Mouse (Mus musculus): ENCODE results near the gene Mybl2. TPM values are rescaled to one million over a fixed set of nuclear protein-coding genes. Genes with fewer than 3 reads are reported as not detected.

The Mybl2 gene
- polyA plus RNA-seq (2014; fragmentation: Nextera tagmentation; extraction: Ambion mirVana) = 25.7 and 29.8 TPM in 2 replicates

DNA sequence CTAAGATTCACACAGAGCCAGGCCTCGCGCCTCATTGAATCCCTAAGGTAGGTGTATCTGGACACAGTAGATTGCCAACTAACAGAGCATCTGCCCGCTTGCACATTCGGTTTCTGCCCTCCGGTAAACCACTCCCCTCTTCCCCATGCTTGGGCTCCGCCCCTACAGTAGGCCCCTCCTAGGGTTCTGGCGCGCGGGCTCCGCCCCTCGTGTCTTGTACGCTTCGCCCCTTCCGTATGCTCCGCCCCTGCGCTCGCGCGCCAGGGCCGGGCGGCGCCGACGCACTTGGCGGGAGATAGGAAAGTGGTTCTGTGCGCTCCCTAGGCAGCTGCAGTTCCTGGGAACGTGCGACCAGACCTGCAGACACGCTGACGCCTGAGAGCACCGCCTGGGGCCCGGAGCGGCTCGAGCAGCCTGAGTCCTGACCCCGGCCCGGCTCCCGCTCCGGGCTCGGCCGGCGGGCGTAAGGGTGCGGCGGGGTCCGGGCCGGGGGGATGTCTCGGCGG, at the start of gene Mybl2:
Gene Mybl2, plus strand, starts transcription at position 353 of the 506 bp plus-strand sequence.
- Histone ChIP-seq H3K4me2 (peak within 1 kb of the TSS; percentile 95), H3K4me1 (ENCODE audit: control insufficient read depth, insufficient read depth, low read length) (peaks cover 15% of the 10 kb centered on the region), H3K9me3 (ENCODE audit: control insufficient read depth, low read length) (no peaks in the 10 kb centered on the region), H3K9ac (ENCODE audit: low read length) (peak within 1 kb of the TSS; percentile 80), H3K27me3 (ENCODE audit: control insufficient read depth, insufficient read depth, low read length) (no peaks in the 10 kb centered on the region), H3K4me3 (ENCODE audit: low read depth, low read length) (peak within 1 kb of the TSS; percentile 71), H3K36me3 (ENCODE audit: control insufficient read depth, insufficient read depth, low read length) (no peaks in the 10 kb centered on the region), H3K27ac (ENCODE audit: low read depth, low read length) (peak within 1 kb of the TSS; percentile 37; the same call in 1 of the 2 replicates)
- under 1% methylated on average over 48 of the region's 48 CpGs for WGBS
- ATAC-seq (ENCODE audit: low FRiP score) (peak; percentile 100), DNase-seq (ENCODE audit: low spot score, missing footprints) (peak; percentile 99)

GRCm38 (mm10) chr2:163007299-163007698, 47.2 kb upstream of the Mybl2 start:
- Histone ChIP-seq H3K9me3 (ENCODE audit: control insufficient read depth, low read length) (no peaks in the 10 kb centered on the region), H3K4me2 (no peak overlapping the region), H3K9ac (ENCODE audit: low read length) (no peak overlapping the region), H3K4me3 (ENCODE audit: low read depth, low read length) (no peak overlapping the region), H3K27ac (ENCODE audit: low read depth, low read length) (no peak overlapping the region), H3K36me3 (ENCODE audit: control insufficient read depth, insufficient read depth, low read length) (no peaks in the 10 kb centered on the region), H3K27me3 (ENCODE audit: control insufficient read depth, insufficient read depth, low read length) (no peaks in the 10 kb centered on the region), H3K4me1 (ENCODE audit: control insufficient read depth, insufficient read depth, low read length) (no peaks in the 10 kb centered on the region)
- ATAC-seq (ENCODE audit: low FRiP score) = no peak
- DNase-seq (ENCODE audit: low spot score, missing footprints) = no peak
- WGBS = 82% methylated on average over 4 of the region's 4 CpGs

DNA sequence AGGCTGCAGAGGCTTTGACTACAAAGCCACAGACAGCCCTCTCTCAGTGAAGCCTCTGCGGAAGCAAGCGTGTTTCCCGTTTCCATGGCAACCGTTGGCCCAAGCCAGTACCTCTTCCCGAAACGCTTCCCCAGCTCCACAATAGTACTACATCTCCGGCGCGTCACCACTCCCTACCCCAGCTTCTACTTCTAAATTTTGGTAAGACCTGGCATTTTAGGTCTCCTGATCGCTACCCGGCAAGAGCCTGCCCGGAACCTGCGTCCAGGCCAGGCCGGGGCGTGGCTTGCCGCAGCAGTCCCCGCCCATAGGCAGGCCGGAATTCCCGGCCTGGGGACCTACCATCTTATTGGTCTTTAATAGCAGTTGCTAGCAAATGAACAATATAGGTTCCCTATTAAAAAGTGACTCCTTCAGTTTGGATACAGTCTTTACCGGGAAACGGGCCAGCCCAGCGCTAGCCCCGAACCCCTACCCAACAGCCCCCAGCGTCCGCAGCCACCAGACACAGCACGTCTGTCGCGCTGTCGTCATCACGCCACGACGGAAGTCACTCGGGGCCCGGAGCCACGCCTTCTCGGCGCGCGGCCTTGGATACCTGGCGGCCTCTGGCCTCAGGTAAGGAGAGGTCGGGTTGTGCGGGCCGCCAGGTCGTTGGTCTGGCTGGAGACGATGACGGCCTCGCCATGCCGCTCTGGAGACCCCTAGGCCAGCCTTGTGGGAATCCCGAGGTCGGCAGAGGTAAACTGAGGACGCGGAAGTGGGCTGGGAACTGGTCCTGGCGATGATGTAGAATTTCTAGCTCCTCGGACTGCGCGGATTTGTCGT, 37.4 kb upstream of the Mybl2 start, which contains the start of gene Ift52:
Gene Ift52, plus strand, starts transcription at position 439 of the 828 bp plus-strand sequence.
- H3K4me2 ChIP-seq = peak within 1 kb of the TSS; percentile 64
- no peaks in the 10 kb centered on the region for H3K36me3 ChIP-seq (ENCODE audit: control insufficient read depth, insufficient read depth, low read length)
- H3K9ac ChIP-seq (ENCODE audit: low read length) = peak within 1 kb of the TSS; percentile 81
- H3K9me3 ChIP-seq (ENCODE audit: control insufficient read depth, low read length) = no peaks in the 10 kb centered on the region
- WGBS = under 1% methylated on average over 57 of the region's 57 CpGs
- peak; percentile 99 for DNase-seq (ENCODE audit: low spot score, missing footprints)
- H3K27ac ChIP-seq (ENCODE audit: low read depth, low read length) = peak within 1 kb of the TSS; percentile 27; the same call in 1 of the 2 replicates
- ATAC-seq (ENCODE audit: low FRiP score) = peak; percentile 97
- peak within 1 kb of the TSS; percentile 79 for H3K4me3 ChIP-seq (ENCODE audit: low read depth, low read length)
- peaks cover 9% of the 10 kb centered on the region for H3K4me1 ChIP-seq (ENCODE audit: control insufficient read depth, insufficient read depth, low read length)
- no peaks in the 10 kb centered on the region for H3K27me3 ChIP-seq (ENCODE audit: control insufficient read depth, insufficient read depth, low read length)

DNA sequence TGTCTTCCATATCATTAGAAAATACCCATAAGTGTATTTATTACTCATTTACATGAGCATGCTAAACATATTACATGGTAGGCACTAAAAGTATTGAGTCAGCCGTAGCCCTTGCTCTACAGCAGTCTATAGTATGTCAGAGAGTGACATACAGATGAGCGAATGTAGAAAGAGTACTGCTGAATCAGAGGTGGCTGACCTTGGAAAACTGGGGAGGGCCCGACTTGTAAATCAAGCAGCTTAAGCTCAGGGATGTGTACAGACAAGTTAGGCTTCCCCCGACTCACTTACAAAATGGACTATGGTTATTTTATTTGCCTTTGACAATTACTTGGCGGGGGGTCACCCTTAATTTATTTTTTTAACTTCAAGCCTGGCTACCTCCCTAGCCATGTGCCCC, 23.2 kb upstream of the Mybl2 start:
- 90% methylated on average over 5 of the region's 5 CpGs for WGBS
- H3K36me3 ChIP-seq (ENCODE audit: control insufficient read depth, insufficient read depth, low read length) = peaks cover 9% of the 10 kb centered on the region; the same call in 1 of the 2 replicates

GRCm38 (mm10) chr2:163031757-163032156, 22.7 kb upstream of the Mybl2 start:
- 74% methylated on average over 2 of the region's 2 CpGs for WGBS

More for the DNA sequence above, 23.2 kb upstream of the Mybl2 start:
- H3K4me2 ChIP-seq = no peak overlapping the region
- DNase-seq (ENCODE audit: low spot score, missing footprints) = no peak
- H3K9me3 ChIP-seq (ENCODE audit: control insufficient read depth, low read length) = no peaks in the 10 kb centered on the region
- H3K27ac ChIP-seq (ENCODE audit: low read depth, low read length) = no peak overlapping the region
- ATAC-seq (ENCODE audit: low FRiP score) = no peak
- no peaks in the 10 kb centered on the region for H3K4me1 ChIP-seq (ENCODE audit: control insufficient read depth, insufficient read depth, low read length)
- H3K9ac ChIP-seq (ENCODE audit: low read length) = no peak overlapping the region
- no peaks in the 10 kb centered on the region for H3K27me3 ChIP-seq (ENCODE audit: control insufficient read depth, insufficient read depth, low read length)
- no peak overlapping the region for H3K4me3 ChIP-seq (ENCODE audit: low read depth, low read length)

DNA sequence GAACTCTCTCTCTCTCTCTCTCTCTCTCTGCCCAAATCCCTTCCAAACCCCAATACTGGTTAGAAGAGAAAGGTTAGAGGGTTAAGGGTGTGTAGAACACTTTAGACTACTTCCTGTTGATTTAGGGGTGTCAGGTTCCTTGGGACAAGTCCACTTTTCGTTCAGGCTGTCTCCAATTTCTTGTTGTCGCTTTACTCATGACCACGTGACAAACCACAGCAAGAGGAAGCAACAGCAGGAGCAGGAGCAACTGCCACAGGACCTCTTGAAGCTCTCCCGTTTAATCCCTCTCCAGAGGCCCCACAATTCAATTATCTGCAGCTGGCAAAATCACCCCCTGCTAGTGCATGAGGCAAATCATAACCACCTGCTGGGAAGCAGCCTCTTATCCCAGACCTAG, 21.9 kb upstream of the Mybl2 start:
- H3K27ac ChIP-seq (ENCODE audit: low read depth, low read length) = no peak overlapping the region
- H3K9me3 ChIP-seq (ENCODE audit: control insufficient read depth, low read length) = no peaks in the 10 kb centered on the region
- H3K27me3 ChIP-seq (ENCODE audit: control insufficient read depth, insufficient read depth, low read length) = no peaks in the 10 kb centered on the region
- no peaks in the 10 kb centered on the region for H3K4me1 ChIP-seq (ENCODE audit: control insufficient read depth, insufficient read depth, low read length)
- H3K4me2 ChIP-seq = no peak overlapping the region
- peaks cover 9% of the 10 kb centered on the region; the same call in 1 of the 2 replicates for H3K36me3 ChIP-seq (ENCODE audit: control insufficient read depth, insufficient read depth, low read length)
- ATAC-seq (ENCODE audit: low FRiP score) (no peak), DNase-seq (ENCODE audit: low spot score, missing footprints) (no peak)
- WGBS = 45% methylated on average over 4 of the region's 4 CpGs
- H3K9ac ChIP-seq (ENCODE audit: low read length) = no peak overlapping the region
- H3K4me3 ChIP-seq (ENCODE audit: low read depth, low read length) = no peak overlapping the region

More at GRCm38 (mm10) chr2:163031757-163032156, 22.7 kb upstream of the Mybl2 start:
- H3K4me1 ChIP-seq (ENCODE audit: control insufficient read depth, insufficient read depth, low read length) = no peaks in the 10 kb centered on the region
- H3K4me2 ChIP-seq = no peak overlapping the region
- H3K36me3 ChIP-seq (ENCODE audit: control insufficient read depth, insufficient read depth, low read length) = peaks cover 9% of the 10 kb centered on the region; the same call in 1 of the 2 replicates
- no peak overlapping the region for H3K9ac ChIP-seq (ENCODE audit: low read length)
- H3K27me3 ChIP-seq (ENCODE audit: control insufficient read depth, insufficient read depth, low read length) = no peaks in the 10 kb centered on the region
- no peak for ATAC-seq (ENCODE audit: low FRiP score)
- no peak for DNase-seq (ENCODE audit: low spot score, missing footprints)
- no peaks in the 10 kb centered on the region for H3K9me3 ChIP-seq (ENCODE audit: control insufficient read depth, low read length)
- no peak overlapping the region for H3K27ac ChIP-seq (ENCODE audit: low read depth, low read length)
- H3K4me3 ChIP-seq (ENCODE audit: low read depth, low read length) = no peak overlapping the region

- Histone ChIP-seq H3K4me2 (no peak overlapping the region), H3K9ac (ENCODE audit: low read length) (no peak overlapping the region), H3K9me3 (ENCODE audit: control insufficient read depth, low read length) (no peaks in the 10 kb centered on the region), H3K4me3 (ENCODE audit: low read depth, low read length) (no peak overlapping the region), H3K4me1 (ENCODE audit: control insufficient read depth, insufficient read depth, low read length) (no peaks in the 10 kb centered on the region), H3K36me3 (ENCODE audit: control insufficient read depth, insufficient read depth, low read length) (peaks cover 11% of the 10 kb centered on the region), H3K27me3 (ENCODE audit: control insufficient read depth, insufficient read depth, low read length) (no peaks in the 10 kb centered on the region), H3K27ac (ENCODE audit: low read depth, low read length) (no peak overlapping the region)
- WGBS = 90% methylated on average over 7 of the region's 7 CpGs
- DNase-seq (ENCODE audit: low spot score, missing footprints) (no peak), ATAC-seq (ENCODE audit: low FRiP score) (no peak)
Observed at GRCm38 (mm10) chr2:163039940-163040339, 14.5 kb upstream of the Mybl2 start.

GRCm38 (mm10) chr2:163048125-163048524, 6.4 kb upstream of the Mybl2 start:
- Histone ChIP-seq H3K4me3 (ENCODE audit: low read depth, low read length) (no peak overlapping the region), H3K9me3 (ENCODE audit: control insufficient read depth, low read length) (no peaks in the 10 kb centered on the region), H3K4me1 (ENCODE audit: control insufficient read depth, insufficient read depth, low read length) (no peaks in the 10 kb centered on the region), H3K27ac (ENCODE audit: low read depth, low read length) (no peak overlapping the region), H3K27me3 (ENCODE audit: control insufficient read depth, insufficient read depth, low read length) (no peaks in the 10 kb centered on the region), H3K9ac (ENCODE audit: low read length) (no peak overlapping the region), H3K36me3 (ENCODE audit: control insufficient read depth, insufficient read depth, low read length) (peaks cover 7% of the 10 kb centered on the region), H3K4me2 (no peak overlapping the region)
- DNase-seq (ENCODE audit: low spot score, missing footprints) = peak; percentile 97
- peak; percentile 65 for ATAC-seq (ENCODE audit: low FRiP score)
- 3% methylated on average over 10 of the region's 10 CpGs for WGBS

GRCm38 (mm10) chr2:163049116-163049515, 5.4 kb upstream of the Mybl2 start:
- no peaks in the 10 kb centered on the region for H3K9me3 ChIP-seq (ENCODE audit: control insufficient read depth, low read length)
- H3K4me2 ChIP-seq = no peak overlapping the region
- no peaks in the 10 kb centered on the region for H3K27me3 ChIP-seq (ENCODE audit: control insufficient read depth, insufficient read depth, low read length)
- H3K36me3 ChIP-seq (ENCODE audit: control insufficient read depth, insufficient read depth, low read length) = peaks cover 6% of the 10 kb centered on the region; the same call in 1 of the 2 replicates
- WGBS = 91% methylated on average over 2 of the region's 2 CpGs
- ATAC-seq (ENCODE audit: low FRiP score) = no peak
- 0 out of 2 replicates have a peak, but pooled peaks cover 2% of the 10 kb centered on the region for H3K4me1 ChIP-seq (ENCODE audit: control insufficient read depth, insufficient read depth, low read length)
- no peak overlapping the region for H3K9ac ChIP-seq (ENCODE audit: low read length)
- no peak overlapping the region for H3K27ac ChIP-seq (ENCODE audit: low read depth, low read length)
- H3K4me3 ChIP-seq (ENCODE audit: low read depth, low read length) = no peak overlapping the region
- DNase-seq (ENCODE audit: low spot score, missing footprints) = peak; percentile 41
